In genomic region chr19:5871273-5871672, GRCm38 (mm10) we compare ENCODE assay signal across 8 mouse cellular contexts. TPM values are rescaled to one million over a fixed set of nuclear protein-coding genes. Genes with fewer than 3 reads are reported as not detected.
DNase-seq lines count a peak whose midpoint lies in the region; ATAC-seq and TF ChIP-seq lines count a peak whose summit lies in the region.

No protein-coding gene starts in this region.

- H3K27ac ChIP-seq in embryonic facial prominence, embryonic 14.5 days (replicated peaks; ENCODE audit: low read depth, low read length): peak overlapping the region; percentile 75
- peak overlapping the region; percentile 67 for H3K27ac ChIP-seq in intestine, embryonic 14.5 days (ENCODE audit: low read depth)
- H3K27ac ChIP-seq in thymus, adult 2 months (ENCODE audit: control insufficient read depth, insufficient read depth, low read length): peak overlapping the region; percentile 64; the same call in 1 of the 2 replicates

- intact Hi-C loops in left cerebral cortex, postnatal 4 days (cut with DNase I): no loop called here

- no peaks in the 10 kb centered on the region for H3K9me3 ChIP-seq in embryonic facial prominence, embryonic 14.5 days (ENCODE audit: control insufficient read depth, low read length)
- H3K9me3 ChIP-seq in intestine, embryonic 14.5 days (ENCODE audit: control insufficient read depth, low read length): no peaks in the 10 kb centered on the region

- H3K9ac ChIP-seq in embryonic facial prominence, embryonic 14.5 days (ENCODE audit: low read depth, low read length): peak overlapping the region; percentile 54
- peak overlapping the region; percentile 35 for H3K9ac ChIP-seq in intestine, embryonic 14.5 days (ENCODE audit: low read length)

- H3K4me3 ChIP-seq in embryonic facial prominence, embryonic 14.5 days (ENCODE audit: low read depth, low read length): no peak overlapping the region
- H3K4me3 ChIP-seq in intestine, embryonic 14.5 days (ENCODE audit: low read depth, low read length): no peak overlapping the region
- H3K4me3 ChIP-seq in thymus, adult 2 months (ENCODE audit: control insufficient read depth, insufficient read depth, low read length): peak overlapping the region; percentile 31

- no peaks in the 10 kb centered on the region for H3K27me3 ChIP-seq in embryonic facial prominence, embryonic 14.5 days (replicated peaks; ENCODE audit: control insufficient read depth, insufficient read depth, low read length)
- H3K27me3 ChIP-seq in intestine, embryonic 14.5 days (replicated peaks; ENCODE audit: control insufficient read depth, insufficient read depth, low read length): no peaks in the 10 kb centered on the region
- no peaks in the 10 kb centered on the region for H3K27me3 ChIP-seq in thymus, adult 2 months (ENCODE audit: control insufficient read depth, insufficient read depth, low read length)

- H3K36me3 ChIP-seq in embryonic facial prominence, embryonic 14.5 days (ENCODE audit: control insufficient read depth, insufficient read depth, low read length): peaks cover 33% of the 10 kb centered on the region; the same call in 1 of the 2 replicates
- H3K36me3 ChIP-seq in intestine, embryonic 14.5 days (ENCODE audit: control insufficient read depth, insufficient read depth, low read length): peaks cover 30% of the 10 kb centered on the region
- peaks cover 27% of the 10 kb centered on the region for H3K36me3 ChIP-seq in thymus, adult 2 months (ENCODE audit: control insufficient read depth, insufficient read depth, low read length)

- no peak for TF ChIP-seq POLR2A in thymus, adult 2 months (IDR thresholded peaks at IDR 0.05; ENCODE audit: control insufficient read depth, extremely low read depth, insufficient read depth, low read length, poor library complexity)

- 6% methylated on average over 3 of the region's 7 CpGs for WGBS in embryonic facial prominence, embryonic 14.5 days
- WGBS in intestine, embryonic 14.5 days: 4% methylated on average over 7 of the region's 7 CpGs
- WGBS in thymus, adult 2 months: 6% methylated on average over 7 of the region's 7 CpGs

- H3K4me1 ChIP-seq in embryonic facial prominence, embryonic 14.5 days (ENCODE audit: control insufficient read depth, insufficient read depth, low read length): peaks cover 20% of the 10 kb centered on the region; the same call in 1 of the 2 replicates
- H3K4me1 ChIP-seq in intestine, embryonic 14.5 days (replicated peaks; ENCODE audit: control insufficient read depth, insufficient read depth, low read length): peaks cover 30% of the 10 kb centered on the region
- H3K4me1 ChIP-seq in thymus, adult 2 months (replicated peaks; ENCODE audit: control insufficient read depth, insufficient read depth, low read length): peaks cover 42% of the 10 kb centered on the region

- no peak for TF ChIP-seq CTCF in thymus, adult 2 months (IDR thresholded peaks at IDR 0.05; ENCODE audit: borderline replicate concordance, control insufficient read depth, extremely low read depth, insufficient read depth, low read length, poor library complexity)

- peak; percentile 50 for ATAC-seq in embryonic facial prominence, embryonic 14.5 days (ENCODE audit: low read depth)
- peak; percentile 61 for ATAC-seq in intestine, embryonic 14.5 days (replicated peaks; ENCODE audit: low FRiP score, low TSS enrichment, low read depth)
- no peak for ATAC-seq in megakaryocyte-erythroid progenitor cell, adult 5-6 weeks (replicated peaks; ENCODE audit: low FRiP score, low TSS enrichment, poor library complexity, severe bottlenecking)

- H3K4me2 ChIP-seq in embryonic facial prominence, embryonic 14.5 days (ENCODE audit: low read depth, low read length): peak overlapping the region; percentile 38
- peak overlapping the region; percentile 40 for H3K4me2 ChIP-seq in intestine, embryonic 14.5 days (ENCODE audit: low read length)

- peak; percentile 30 for DNase-seq in adrenal gland, postnatal 10 days
- no peak for DNase-seq in adrenal gland, postnatal 25 days
- DNase-seq in embryonic facial prominence, embryonic 14.5 days (ENCODE audit: low spot score): peak; percentile 74
- DNase-seq in intestine, embryonic 14.5 days (ENCODE audit: low spot score): peak; percentile 64
- DNase-seq in lung, postnatal 10 days: peak; percentile 75
- DNase-seq in thymus, adult 2 months: peak; percentile 69
- no peak for DNase-seq in left cerebral cortex, postnatal 4 days

RNA-seq across cellular contexts. Expression of gene Frmd8, which starts 3.8 kb away (rescaled TPM):
- total RNA-seq in adrenal gland, postnatal 10 days (2021): 10 to 100 TPM; 29.0 to 34.8 TPM
- 40.4 and 63.3 TPM in 2 replicates for total RNA-seq in adrenal gland, postnatal 25 days (2021)
- 20.6 and 25.8 TPM in 2 replicates for polyA plus RNA-seq in embryonic facial prominence, embryonic 14.5 days (2014; fragmentation: Nextera tagmentation; extraction: Ambion mirVana)
- polyA plus RNA-seq in intestine, embryonic 14.5 days (2014; fragmentation: Nextera tagmentation; extraction: Ambion mirVana): 18.2 and 18.9 TPM in 2 replicates
- 121 and 129 TPM in 2 replicates for polyA plus RNA-seq in thymus, adult 2 months (2012; rRNA removed)
- 10 to 100 TPM; 12.1 to 13.4 TPM for total RNA-seq in left cerebral cortex, postnatal 4 days (2021)
- total RNA-seq in megakaryocyte-erythroid progenitor cell, adult 5-6 weeks (2014; fragmentation: Nextera tagmentation): 12.5 and 14.1 TPM in 2 replicates
- 10.7 and 14.3 TPM in 2 replicates for total RNA-seq in megakaryocyte-erythroid progenitor cell, adult 5-6 weeks (2017)

RNA-seq across cellular contexts. Expression of gene Slc25a45, which starts 6.3 kb away (rescaled TPM):
- 10 to 100 TPM; 13.4 to 14.2 TPM for total RNA-seq in adrenal gland, postnatal 10 days (2021)
- total RNA-seq in adrenal gland, postnatal 25 days (2021): 39.1 and 39.7 TPM in 2 replicates
- polyA plus RNA-seq in embryonic facial prominence, embryonic 14.5 days (2014; fragmentation: Nextera tagmentation; extraction: Ambion mirVana): 2.8 and 3.0 TPM in 2 replicates
- polyA plus RNA-seq in intestine, embryonic 14.5 days (2014; fragmentation: Nextera tagmentation; extraction: Ambion mirVana): 2.1 and 2.5 TPM in 2 replicates
- 57.5 and 57.9 TPM in 2 replicates for polyA plus RNA-seq in thymus, adult 2 months (2012; rRNA removed)
- total RNA-seq in left cerebral cortex, postnatal 4 days (2021): 1 to 10 TPM; 1.4 to 2.0 TPM
- total RNA-seq in megakaryocyte-erythroid progenitor cell, adult 5-6 weeks (2014; fragmentation: Nextera tagmentation): 10.0 and 20.1 TPM in 2 replicates
- total RNA-seq in megakaryocyte-erythroid progenitor cell, adult 5-6 weeks (2017): 11.7 and 11.9 TPM in 2 replicates

RNA-seq across cellular contexts. Expression of gene Tigd3, which starts 22.7 kb away (rescaled TPM):
- total RNA-seq in adrenal gland, postnatal 10 days (2021): 1 to 10 TPM; 1.6 to 1.9 TPM
- 1.3 and 2.0 TPM in 2 replicates for total RNA-seq in adrenal gland, postnatal 25 days (2021)
- polyA plus RNA-seq in embryonic facial prominence, embryonic 14.5 days (2014; fragmentation: Nextera tagmentation; extraction: Ambion mirVana): 1.4 and 2.0 TPM in 2 replicates
- polyA plus RNA-seq in intestine, embryonic 14.5 days (2014; fragmentation: Nextera tagmentation; extraction: Ambion mirVana): 2.0 and 2.1 TPM in 2 replicates
- polyA plus RNA-seq in thymus, adult 2 months (2012; rRNA removed): 4.0 and 4.7 TPM in 2 replicates
- total RNA-seq in left cerebral cortex, postnatal 4 days (2021): 10 to 100 TPM; 10.2 to 11.7 TPM
- 5.3 and 5.9 TPM in 2 replicates for total RNA-seq in megakaryocyte-erythroid progenitor cell, adult 5-6 weeks (2014; fragmentation: Nextera tagmentation)
- total RNA-seq in megakaryocyte-erythroid progenitor cell, adult 5-6 weeks (2017): 2.2 and 3.1 TPM in 2 replicates

RNA-seq across cellular contexts. Expression of gene Dpf2, which starts 41.5 kb away (rescaled TPM):
- total RNA-seq in adrenal gland, postnatal 10 days (2021): 100 to 1,000 TPM; 105 to 119 TPM
- 88.9 and 103 TPM in 2 replicates for total RNA-seq in adrenal gland, postnatal 25 days (2021)
- polyA plus RNA-seq in embryonic facial prominence, embryonic 14.5 days (2014; fragmentation: Nextera tagmentation; extraction: Ambion mirVana): 124 and 143 TPM in 2 replicates
- 131 and 145 TPM in 2 replicates for polyA plus RNA-seq in intestine, embryonic 14.5 days (2014; fragmentation: Nextera tagmentation; extraction: Ambion mirVana)
- 175 and 194 TPM in 2 replicates for polyA plus RNA-seq in thymus, adult 2 months (2012; rRNA removed)
- 10 to 100 TPM; 76.1 to 84.1 TPM for total RNA-seq in left cerebral cortex, postnatal 4 days (2021)
- total RNA-seq in megakaryocyte-erythroid progenitor cell, adult 5-6 weeks (2014; fragmentation: Nextera tagmentation): 91.2 and 95.9 TPM in 2 replicates
- total RNA-seq in megakaryocyte-erythroid progenitor cell, adult 5-6 weeks (2017): 75.0 and 124 TPM in 2 replicates

RNA-seq across cellular contexts. Expression of gene Cdc42ep2, which starts 53.3 kb away (rescaled TPM):
- 10 to 100 TPM; 10.8 to 11.2 TPM for total RNA-seq in adrenal gland, postnatal 10 days (2021)
- total RNA-seq in adrenal gland, postnatal 25 days (2021): 6.2 and 8.5 TPM in 2 replicates
- polyA plus RNA-seq in embryonic facial prominence, embryonic 14.5 days (2014; fragmentation: Nextera tagmentation; extraction: Ambion mirVana): 14.0 and 16.2 TPM in 2 replicates
- 7.0 and 9.3 TPM in 2 replicates for polyA plus RNA-seq in intestine, embryonic 14.5 days (2014; fragmentation: Nextera tagmentation; extraction: Ambion mirVana)
- polyA plus RNA-seq in thymus, adult 2 months (2012; rRNA removed): 5.1 and 5.8 TPM in 2 replicates
- 10 to 100 TPM; 11.2 to 14.2 TPM for total RNA-seq in left cerebral cortex, postnatal 4 days (2021)
- total RNA-seq in megakaryocyte-erythroid progenitor cell, adult 5-6 weeks (2014; fragmentation: Nextera tagmentation): 0.77 TPM in 1 of 2 replicates, not detected in the other
- not detected in 2 replicates for total RNA-seq in megakaryocyte-erythroid progenitor cell, adult 5-6 weeks (2017)

Comparison
In these comparisons a context has a peak if more than half of its experiments do, and no peak if none do; other contexts are left out.
1. DNase-seq: peak in adrenal gland, postnatal 10 days (single experiment), embryonic facial prominence, embryonic 14.5 days (single experiment), intestine, embryonic 14.5 days (single experiment), lung, postnatal 10 days (single experiment) and thymus, adult 2 months (single experiment); none in adrenal gland, postnatal 25 days (single experiment) and left cerebral cortex, postnatal 4 days (single experiment).
2. Peak in every context shown above with its lines, with median percentiles within 50 percentile points of each other: H3K27ac ChIP-seq.